Mouse (Mus musculus) megakaryocyte, adult 5-6 weeks (primary cell): Measurements from ENCODE around the gene Csf3. TPM values are rescaled to one million over a fixed set of nuclear protein-coding genes. Genes with fewer than 3 reads are reported as not detected.
"Not testable (repeated sequence)": the region's sequence is repeated elsewhere in the genome, so short reads cannot be mapped to it uniquely, and the experiment has no call there.

Experiments used
- ATAC-seq: 2 replicates; pipeline ENCODE4 v1.8.0; 2016; ENCODE audit warnings: mild to moderate bottlenecking, inconsistent platforms; ENCODE audit not compliant: poor library complexity, severe bottlenecking
- total RNA-seq, 2 experiments: library from RNA; stranded (forward) in 1 of 2; stranded (reverse) in 1 of 2; fragments of 153-499, 151-499 nt in 1 of 2; fragments of 221-1000, 200-1000 nt in 1 of 2; gene quantifications; 2 replicates each; pipeline versions ENCODE4 v1.2.3 to v1.2.4; 2015 to 2017

The Csf3 gene
- total RNA-seq (2015) (not detected in 2 replicates), total RNA-seq (2017) (not detected in 2 replicates)

DNA sequence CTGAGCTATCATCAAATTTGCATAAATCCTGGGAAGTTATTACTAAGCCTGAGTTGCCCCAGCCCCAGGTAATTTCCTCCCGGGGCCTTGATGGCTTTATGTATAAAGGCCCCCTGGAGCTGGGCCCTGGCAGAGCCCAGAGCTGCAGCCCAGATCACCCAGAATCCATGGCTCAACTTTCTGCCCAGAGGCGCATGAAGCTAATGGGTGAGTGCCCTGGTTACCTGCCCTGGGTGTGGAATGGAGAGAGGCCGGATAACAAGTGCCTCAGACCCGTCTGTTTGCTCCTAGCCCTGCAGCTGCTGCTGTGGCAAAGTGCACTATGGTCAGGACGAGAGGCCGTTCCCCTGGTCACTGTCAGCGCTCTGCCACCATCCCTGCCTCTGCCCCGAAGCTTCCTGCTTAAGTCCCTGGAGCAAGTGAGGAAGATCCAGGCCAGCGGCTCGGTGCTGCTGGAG lies at the start of gene Csf3:
Gene Csf3, plus strand, starts transcription at position 51 of the 458 bp plus-strand sequence.
- ATAC-seq = no peak

DNA sequence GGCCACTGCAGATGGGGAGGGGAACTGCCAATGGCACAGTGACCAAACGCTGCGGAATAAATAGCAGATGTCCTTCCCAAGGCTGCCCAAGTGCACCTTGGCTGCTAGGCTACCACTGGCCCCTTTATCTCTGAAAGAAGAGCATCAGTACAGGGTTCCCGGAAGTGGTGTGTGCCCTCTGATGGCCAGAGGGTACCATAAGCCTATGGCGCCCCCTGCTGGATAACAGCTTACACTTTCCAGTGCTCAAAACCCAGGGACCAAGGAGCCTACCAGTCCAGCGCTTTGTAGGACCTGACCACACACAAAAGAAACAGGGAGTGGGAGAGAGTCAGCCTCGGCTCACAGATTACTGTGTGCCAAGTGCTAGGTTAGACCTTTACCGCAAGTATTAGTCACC lies 46.0 kb upstream of the Csf3 start:
- ATAC-seq = peak; percentile 89

DNA sequence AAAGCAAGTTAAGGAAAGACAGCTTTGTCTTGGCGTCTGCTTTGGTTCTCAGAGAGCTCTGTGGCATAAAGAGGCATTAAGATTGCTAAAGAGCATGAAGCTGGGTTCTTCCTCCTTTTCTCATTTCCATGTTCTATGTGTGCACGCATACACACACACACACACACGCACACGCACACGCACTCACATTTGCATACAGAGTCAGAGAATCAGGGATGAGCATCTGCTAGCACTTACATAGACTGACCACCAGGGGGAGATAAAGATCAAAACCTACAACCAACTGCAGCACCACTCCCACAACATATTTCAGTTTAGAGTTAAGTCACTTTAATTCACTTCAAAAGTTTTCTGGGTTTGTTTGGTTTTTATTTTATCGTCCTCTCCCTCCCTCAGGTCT lies 40.5 kb upstream of the Csf3 start:
- ATAC-seq = peak; percentile 92

DNA sequence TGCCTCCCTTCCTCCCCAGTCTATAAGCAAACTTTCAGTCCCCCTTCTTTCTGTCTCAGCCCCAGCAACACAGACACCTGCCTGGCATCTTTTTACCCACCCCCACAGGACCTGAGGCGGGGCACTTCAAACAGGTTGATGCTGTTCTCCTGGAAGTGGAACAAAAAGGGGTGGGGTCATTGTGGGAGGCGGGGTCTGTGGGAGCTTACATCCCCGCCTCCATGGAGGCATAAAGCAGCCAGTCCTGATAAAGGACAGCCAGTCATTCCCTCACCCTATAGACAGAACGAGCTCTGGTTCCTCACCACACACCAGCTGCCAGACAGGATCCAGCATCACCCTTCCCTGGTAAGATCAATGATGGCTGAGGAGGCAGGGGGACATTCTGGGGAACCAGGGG lies 37.0 kb upstream of the Csf3 start, which contains the start of gene Gsdma:
Gene Gsdma, plus strand, starts transcription at position 261 of the 400 bp plus-strand sequence.
- no peak for ATAC-seq

DNA sequence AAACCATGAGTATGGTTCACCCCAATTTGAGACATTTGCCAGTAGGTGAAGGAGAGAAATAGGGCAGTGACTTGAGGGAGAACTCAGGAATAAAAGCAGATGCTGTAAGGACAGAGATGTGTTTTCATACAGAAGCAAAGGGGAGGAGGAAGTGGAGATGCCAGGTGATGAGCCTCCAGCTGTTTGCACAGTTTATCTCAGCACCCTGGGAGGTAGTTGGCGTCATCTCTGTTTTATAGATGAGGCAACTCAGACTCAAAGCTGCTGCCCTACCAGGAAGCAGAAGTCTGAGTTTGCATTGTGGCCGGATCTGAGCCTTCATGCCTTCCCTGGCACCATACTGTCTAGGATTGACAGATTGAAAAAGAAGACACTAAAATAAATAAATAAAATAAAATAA lies 32.1 kb upstream of the Csf3 start:
- no peak for ATAC-seq

DNA sequence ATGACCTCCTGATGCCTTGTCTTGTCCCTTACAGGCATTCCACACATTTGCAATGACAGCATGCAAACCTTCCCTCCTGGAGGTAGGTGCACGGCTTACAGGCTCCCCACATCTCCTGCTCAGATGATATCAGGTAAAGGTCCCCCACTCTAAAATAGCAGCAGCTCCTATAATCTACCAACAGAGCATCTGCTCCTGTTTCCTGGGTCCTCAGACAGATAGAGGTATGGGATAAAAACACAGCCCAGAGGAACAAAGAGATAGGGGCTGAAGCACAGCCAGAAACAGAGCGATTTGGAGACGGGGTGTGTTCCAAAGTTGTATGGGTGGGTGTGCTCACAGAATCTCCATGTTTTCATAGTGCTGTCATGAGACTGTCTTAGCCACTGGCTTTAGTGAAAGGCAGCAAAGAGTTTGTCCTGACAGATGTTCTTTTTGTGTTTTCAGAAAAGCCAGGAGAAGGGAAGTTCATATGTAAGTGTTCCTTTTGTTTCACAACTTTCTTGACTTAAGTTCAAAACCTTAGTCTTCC lies 29.7 kb upstream of the Csf3 start:
- no peak for ATAC-seq

DNA sequence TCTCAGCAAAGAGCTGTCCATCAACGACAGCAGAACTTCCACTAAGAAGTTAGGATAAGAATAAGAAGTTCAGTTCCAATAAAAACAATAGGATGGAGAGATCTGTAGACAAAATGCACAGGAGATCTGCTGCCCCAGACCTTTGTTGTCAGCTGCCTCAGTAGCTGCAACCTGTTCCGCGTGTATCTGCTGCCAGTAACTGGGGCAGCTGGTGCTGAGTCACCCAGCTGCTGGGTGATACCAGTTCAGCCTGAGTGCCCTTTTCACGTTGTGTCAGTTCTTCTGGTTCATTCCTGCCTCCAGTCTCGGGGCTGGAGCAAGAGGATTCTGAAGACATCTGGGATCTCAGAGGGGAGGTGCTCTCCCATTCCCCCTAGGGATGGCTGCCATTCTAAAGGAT lies 29.2 kb upstream of the Csf3 start:
- ATAC-seq = no peak

DNA sequence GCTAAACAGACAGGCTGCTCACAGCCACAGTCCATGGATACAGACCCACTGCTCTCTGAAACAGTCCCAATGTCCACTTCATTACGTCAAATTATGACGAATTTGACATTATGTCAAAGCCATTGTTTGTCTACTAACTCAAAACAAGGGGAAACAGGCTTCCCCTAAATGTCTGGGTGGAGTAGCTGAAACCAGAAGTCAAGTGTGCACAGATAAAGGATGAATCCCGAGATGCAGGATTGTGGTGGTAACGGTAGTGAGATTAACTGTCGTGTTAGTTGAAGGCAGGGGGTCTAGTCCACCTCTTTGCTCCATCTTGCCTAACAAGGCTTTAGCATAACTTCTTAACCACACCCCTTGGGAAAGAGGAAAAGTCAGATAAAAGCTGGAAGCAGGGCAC lies 28.6 kb upstream of the Csf3 start:
- ATAC-seq = no peak

DNA sequence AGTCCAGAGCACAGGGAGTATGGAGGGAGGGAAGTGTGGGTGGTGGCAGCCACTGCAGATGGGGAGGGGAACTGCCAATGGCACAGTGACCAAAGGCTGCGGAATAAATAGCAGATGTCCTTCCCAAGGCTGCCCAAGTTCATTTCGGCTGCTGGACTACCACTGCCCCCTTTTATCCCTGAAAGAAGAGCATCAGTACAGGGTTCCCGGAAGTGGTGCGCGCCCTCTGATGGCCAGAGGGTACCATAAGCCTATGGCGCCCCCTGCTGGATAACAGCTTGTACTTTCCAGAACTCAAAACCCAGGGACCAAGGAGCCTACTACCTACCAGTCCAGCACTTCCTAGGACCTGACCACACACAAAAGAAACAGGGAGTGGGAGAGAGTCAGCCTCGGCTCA lies 27.9 kb upstream of the Csf3 start:
- peak; percentile 94 for ATAC-seq

DNA sequence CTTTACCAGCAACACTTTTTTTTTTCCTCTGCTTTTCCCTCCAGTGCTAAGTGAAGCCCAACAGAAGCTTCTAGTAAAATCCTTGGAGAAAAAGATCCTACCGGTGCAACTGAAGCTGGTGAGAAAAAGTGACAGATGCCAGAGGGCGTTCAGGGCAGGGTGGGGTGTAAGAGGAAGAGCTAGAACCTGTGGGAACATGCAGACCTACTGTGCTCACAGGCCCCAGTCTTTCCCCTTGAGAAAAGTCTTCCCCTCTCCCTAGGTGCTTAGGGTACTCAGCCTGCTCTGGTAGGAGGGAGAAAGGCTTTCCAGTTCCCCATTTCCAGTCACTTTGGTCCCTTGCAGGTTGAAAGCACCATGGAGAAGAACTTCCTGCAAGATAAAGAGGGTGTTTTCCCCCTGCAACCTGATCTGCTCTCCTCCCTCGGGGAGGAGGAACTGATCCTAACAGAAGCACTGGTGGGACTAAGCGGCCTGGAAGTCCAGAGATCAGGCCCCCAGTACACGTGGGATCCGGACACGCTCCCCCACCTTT lies 25.2 kb upstream of the Csf3 start:
- ATAC-seq = no peak

DNA sequence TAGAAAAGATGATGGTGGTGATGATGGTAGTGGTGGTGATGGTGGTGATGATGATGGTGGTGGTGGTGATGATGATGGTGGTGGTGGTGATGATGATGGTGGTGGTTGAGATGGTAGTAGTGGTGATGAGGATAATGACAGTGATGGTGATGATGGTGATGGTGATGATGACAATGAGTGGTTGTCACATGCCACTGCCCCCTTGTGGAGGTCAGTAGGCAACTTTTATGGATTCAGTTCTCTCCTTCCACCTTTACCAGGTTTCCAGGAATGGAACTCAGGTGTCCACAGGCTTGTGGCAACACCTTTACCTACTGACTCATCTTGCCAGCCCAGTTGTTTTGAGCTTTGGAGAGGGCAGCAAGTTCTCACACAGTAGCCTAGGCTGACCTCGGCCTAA lies 21.0 kb upstream of the Csf3 start:
- ATAC-seq = no peak

DNA sequence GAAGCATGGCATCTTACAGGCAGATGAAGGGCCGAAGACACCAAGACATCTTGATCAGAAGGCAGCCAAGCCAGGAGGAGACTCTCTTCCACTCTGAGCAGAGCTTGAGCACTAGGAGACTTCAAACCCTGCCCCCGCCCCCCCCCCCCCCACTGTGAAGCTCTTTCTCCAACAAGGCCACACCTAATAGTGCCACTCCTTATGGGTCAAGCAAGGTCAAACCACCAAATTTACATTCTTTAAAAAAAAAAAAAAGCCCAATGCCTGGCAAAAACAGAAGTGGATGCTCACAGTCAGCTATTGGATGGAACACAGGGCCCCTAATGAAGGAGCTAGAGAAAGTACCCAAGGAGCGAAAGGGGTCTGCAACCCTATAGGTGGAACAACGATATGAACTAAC lies 20.5 kb upstream of the Csf3 start:
- ATAC-seq = not testable (repeated sequence)

DNA sequence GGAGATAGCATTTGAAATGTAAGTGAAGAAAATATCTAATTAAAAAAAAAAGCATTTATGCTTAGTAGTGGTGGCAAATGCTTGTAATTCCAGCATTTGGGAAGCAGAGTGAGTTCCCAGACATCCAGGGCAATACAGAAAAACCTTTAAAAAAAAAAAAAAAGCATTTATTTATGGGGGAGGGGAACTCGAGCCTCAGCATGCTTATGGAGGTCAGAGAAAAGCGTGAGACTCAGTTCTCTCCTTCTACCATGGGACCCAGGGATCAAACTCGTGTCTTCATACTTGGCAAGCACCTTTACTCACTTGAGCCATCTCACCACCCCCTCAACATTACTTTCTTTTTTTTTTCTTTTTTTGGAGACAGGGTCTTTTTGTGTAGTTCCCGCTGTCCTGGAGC lies 19.9 kb upstream of the Csf3 start:
- ATAC-seq = no peak

DNA sequence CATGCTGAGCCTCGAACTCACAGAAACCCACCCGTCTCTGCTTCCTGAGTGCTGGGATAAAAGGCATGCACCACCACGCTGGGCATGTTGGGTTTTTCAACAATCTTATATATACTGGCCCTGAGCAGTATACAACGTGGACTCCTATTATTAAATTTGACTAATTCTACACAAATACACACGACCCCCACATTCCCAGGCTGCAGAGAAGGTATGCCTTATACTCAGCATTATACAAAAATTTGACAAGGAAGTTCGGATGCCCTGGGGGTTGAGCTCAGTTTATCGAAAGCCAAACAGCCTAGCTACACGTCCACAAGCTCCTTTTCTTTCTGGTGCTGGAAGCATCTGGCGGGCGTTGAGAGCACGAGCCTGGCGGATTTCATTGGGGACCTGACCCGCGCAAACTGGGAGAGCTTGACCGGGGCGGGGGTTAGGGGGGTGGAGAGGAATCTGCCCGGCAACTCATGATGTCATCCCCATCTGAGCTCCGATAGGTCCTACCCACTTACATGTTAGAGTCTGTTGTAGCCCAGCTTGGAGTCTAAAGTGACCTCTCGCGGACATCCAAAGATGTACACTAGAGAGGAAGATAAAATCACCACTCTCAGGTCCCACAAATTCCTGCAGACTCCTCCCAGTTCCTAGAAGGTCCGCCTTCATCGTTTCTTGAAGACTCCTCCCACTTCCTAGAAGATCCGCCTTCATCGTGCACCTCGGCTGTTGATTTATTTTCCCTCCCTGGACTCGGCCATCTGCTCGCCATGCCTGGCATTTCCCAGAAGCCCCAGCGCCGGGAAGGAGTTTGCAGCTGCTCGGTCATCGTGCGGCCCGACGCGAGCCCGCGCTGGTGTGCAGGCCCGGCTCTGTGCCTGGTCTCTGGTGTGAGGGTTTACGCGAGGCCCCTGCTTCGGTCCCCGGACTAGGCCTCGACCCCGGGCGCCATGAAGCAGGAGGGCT lies 19.0 kb upstream of the Csf3 start, which contains the start of gene Psmd3:
Gene Psmd3, plus strand, starts transcription at position 769 of the 960 bp plus-strand sequence.
- ATAC-seq = peak; percentile 96

DNA sequence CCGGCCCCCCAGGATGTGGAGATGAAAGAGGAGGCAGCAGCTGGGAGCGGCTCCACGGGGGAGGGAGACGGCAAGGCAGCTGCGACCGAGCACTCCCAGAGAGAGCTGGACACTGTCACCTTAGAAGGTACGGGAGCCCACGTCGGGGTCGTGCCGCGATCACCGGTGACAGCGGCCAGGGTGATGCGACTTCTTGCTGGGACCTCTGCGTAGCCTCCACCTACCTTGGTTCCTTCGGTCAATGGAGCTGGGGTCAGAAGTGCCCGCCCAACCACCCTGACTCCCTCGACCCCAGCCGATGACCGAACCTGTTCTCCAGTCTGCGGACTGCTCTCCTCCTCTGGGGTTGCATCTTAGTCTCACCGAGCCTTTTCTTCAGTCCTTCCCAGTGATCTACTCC lies 18.3 kb upstream of the Csf3 start:
- no peak for ATAC-seq

DNA sequence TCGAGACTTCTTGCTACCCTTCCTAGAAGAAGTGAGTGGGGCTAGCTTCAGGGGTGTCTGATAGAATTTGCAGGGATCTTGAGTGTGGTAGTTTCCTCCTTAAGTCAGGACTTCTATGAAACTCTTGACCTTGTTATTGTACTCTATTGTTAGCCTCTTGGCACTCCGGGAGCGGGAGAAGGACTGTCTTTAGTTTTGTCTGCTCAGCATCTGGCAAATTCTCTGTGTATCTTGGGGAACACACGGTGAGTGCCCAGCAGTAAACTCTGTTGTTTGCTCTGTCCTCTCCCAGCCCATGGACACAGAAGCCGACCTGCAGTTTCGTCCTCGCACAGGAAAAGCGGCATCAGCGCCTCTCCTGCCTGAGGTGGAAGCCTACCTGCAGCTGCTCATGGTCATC lies 15.4 kb upstream of the Csf3 start:
- ATAC-seq = no peak

DNA sequence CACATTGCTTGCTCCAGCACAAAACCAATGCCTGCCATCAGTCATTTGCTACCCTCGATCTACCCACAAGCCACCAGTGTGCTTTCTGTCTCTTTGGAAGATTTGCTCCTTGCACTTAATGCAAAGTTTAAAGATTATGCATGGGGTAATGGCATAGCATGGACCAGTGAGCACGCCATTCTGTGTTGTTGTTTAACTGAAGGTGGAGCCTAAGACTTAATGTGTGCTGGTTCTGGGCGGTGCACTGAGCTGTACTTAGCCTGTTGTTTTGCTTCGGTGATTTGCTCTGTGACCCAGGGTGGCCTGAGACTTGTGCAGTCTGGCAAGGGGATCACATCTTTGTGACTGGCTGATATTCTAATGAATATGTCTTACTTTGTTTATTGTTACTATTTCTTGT lies 14.1 kb upstream of the Csf3 start:
- ATAC-seq = no peak

DNA sequence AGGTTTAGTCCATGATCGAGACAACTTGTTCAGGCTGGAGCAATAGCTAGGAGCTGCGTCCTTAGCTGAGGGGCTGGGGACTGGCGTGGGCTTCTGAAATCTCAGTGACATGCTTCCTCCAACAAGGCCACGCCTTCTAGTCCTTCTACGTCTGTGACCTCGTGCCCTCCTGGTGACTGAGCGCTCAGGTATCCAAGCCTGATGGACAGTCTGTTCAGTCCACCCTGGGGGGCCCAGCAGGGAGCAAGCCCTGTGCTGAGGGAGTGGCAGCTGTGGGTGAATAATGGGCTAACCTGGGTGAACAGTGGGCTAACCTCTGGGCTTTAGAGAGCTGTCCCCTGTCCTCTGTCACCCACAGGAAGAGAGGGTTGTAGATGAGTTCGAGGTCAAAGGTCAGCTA lies 13.1 kb upstream of the Csf3 start:
- no peak for ATAC-seq

DNA sequence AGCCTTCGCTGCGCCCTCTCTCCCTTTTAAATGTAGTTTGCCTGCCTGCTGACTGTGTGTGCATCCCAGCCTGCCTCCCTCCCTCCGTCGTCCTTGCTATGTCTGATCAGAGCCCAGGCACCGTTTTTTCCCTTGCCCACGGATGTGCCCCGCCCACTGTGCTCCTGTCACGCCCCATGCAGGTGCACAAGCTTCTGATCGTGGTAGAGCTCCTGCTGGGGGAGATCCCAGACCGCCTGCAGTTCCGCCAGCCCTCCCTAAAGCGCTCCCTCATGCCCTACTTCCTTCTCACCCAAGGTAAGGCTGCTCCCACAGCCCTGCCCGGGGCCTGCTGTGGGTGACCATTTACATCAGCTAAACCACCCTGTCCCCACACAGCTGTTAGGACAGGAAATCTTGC lies 7.9 kb upstream of the Csf3 start:
- ATAC-seq = no peak

DNA sequence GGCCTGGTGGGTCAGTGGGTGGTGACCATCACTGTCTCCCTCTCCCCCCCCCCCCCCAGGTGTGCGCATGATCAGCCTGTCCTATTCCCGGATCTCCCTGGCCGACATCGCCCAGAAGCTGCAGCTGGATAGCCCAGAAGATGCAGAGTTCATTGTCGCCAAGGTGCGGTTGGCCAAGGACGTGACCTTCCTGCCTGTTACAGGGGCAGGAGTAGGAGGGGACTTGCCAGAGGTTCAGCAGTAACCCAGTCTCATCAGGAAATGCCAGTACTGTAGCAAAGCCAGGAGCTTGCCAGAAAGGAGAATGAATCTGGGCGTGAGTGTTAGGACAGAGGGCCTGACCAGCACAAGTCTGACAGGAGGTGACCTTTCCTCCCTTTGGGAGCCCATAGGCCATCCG lies 7.3 kb upstream of the Csf3 start:
- ATAC-seq = no peak

DNA sequence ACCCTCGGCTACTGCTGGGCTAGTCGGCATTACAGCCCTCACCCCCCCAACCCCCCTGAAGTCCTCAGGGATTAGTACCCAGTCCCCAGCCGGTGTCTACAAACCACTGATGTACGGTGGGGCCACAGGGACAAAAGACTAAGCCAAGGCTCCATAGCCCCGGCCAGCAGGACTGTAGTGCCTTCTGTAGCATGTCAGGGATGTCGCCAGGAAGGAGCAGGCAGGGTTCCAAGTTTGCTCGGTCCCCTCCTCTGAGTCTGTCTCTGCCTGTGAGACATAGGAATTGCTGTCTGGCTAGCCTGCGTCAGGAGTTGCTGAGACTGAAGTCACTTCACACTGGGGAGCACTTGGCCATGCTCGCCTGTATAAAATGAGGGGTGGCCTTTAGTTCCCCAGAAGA lies 6.8 kb upstream of the Csf3 start:
- no peak for ATAC-seq

DNA sequence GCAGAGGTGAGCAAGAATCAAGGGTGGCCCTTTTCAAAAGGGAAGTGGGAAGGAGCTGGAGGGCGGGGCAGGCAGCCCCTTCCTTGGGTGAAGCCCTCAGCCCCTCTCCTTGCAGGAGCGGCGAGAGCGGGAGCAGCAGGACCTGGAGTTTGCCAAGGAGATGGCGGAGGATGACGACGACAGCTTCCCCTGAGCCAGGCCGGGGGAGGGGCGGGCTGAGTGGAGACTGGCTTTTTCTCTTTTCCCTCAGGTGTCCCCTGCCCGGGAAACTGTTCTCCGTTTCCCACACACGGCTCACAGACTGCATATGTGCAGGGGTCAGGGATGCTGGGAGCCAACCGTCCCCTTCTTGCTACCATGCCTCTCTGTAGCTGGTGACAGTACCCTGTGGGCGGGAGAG lies 5.7 kb upstream of the Csf3 start:
- no peak for ATAC-seq
